Mouse (Mus musculus) spleen, postnatal 0 days (tissue): ENCODE results near the gene Olfr1284. TPM values are rescaled to one million over a fixed set of nuclear protein-coding genes. Genes with fewer than 3 reads are reported as not detected.

ENCODE experiments used
- polyA plus RNA-seq: library from polyadenylated mRNA; unstranded; fragments of >200 nt; fragmentation: Nextera tagmentation; extraction: Ambion mirVana; gene quantifications from 2 replicates; pipeline ENCODE4 v1.2.1, GENCODE M21; 2015

The Olfr1284 gene
- not detected in 2 replicates for polyA plus RNA-seq

GRCm38 (mm10) chr2:111375222-111375621, at the start of gene Olfr1284:
Gene Olfr1284, plus strand, starts transcription at chr2:111375522.

GRCm38 (mm10) chr2:111326220-111326619, 49.1 kb upstream of the Olfr1284 start, which contains the start of gene Olfr1281:
Gene Olfr1281, plus strand, starts transcription at chr2:111326520.

GRCm38 (mm10) chr2:111335976-111336375, 39.3 kb upstream of the Olfr1284 start, which contains the start of gene Olfr1282:
Gene Olfr1282, minus strand, starts transcription at chr2:111336076.

GRCm38 (mm10) chr2:111366490-111366889, 8.8 kb upstream of the Olfr1284 start, which contains the start of gene Olfr1283:
Gene Olfr1283, plus strand, starts transcription at chr2:111366790.

GRCm38 (mm10) chr2:111422931-111423330, 47.6 kb downstream of the Olfr1284 start, which contains the start of gene Olfr1286:
Gene Olfr1286, minus strand, starts transcription at chr2:111423115.

Other genes with a start within 250 kb of the Olfr1284 start
- gene Gm15130, start 222.6 kb upstream of the Olfr1284 start, polyA plus RNA-seq, result not detected in 2 replicates
- gene 4930430A15Rik, start 145.9 kb upstream of the Olfr1284 start, polyA plus RNA-seq, result not detected in 2 replicates
- gene Olfr1275, start 140.2 kb upstream of the Olfr1284 start, polyA plus RNA-seq, result not detected in 2 replicates
- gene Olfr1276, start 121.0 kb upstream of the Olfr1284 start, polyA plus RNA-seq, result not detected in 2 replicates
- not detected in 2 replicates for gene Olfr1277, start 101.4 kb upstream of the Olfr1284 start, polyA plus RNA-seq
- gene Olfr1278, start 85.4 kb upstream of the Olfr1284 start, polyA plus RNA-seq, result not detected in 2 replicates
- not detected in 2 replicates for gene Olfr1279, start 74.9 kb upstream of the Olfr1284 start, polyA plus RNA-seq
- gene Olfr1280, start 61.5 kb upstream of the Olfr1284 start, polyA plus RNA-seq, result not detected in 2 replicates
- not detected in 2 replicates for gene Olfr1281, start 49.0 kb upstream of the Olfr1284 start, polyA plus RNA-seq
- not detected in 2 replicates for gene Olfr1282, start 39.4 kb upstream of the Olfr1284 start, polyA plus RNA-seq
- gene Olfr1283, start 8.7 kb upstream of the Olfr1284 start, polyA plus RNA-seq, result not detected in 2 replicates
- gene Olfr1286, start 47.6 kb downstream of the Olfr1284 start, polyA plus RNA-seq, result not detected in 2 replicates
- not detected in 2 replicates for gene Olfr1287, start 73.6 kb downstream of the Olfr1284 start, polyA plus RNA-seq
- gene Olfr1288, start 98.6 kb downstream of the Olfr1284 start, polyA plus RNA-seq, result not detected in 2 replicates
- gene Olfr1289, start 105.3 kb downstream of the Olfr1284 start, polyA plus RNA-seq, result not detected in 2 replicates
- not detected in 2 replicates for gene Olfr1290, start 118.3 kb downstream of the Olfr1284 start, polyA plus RNA-seq
- gene Olfr1291-ps1, start 121.7 kb downstream of the Olfr1284 start, polyA plus RNA-seq, result not detected in 2 replicates
- gene Olfr1293-ps, start 149.7 kb downstream of the Olfr1284 start, polyA plus RNA-seq, result not detected in 2 replicates
- gene Olfr1294, start 164.8 kb downstream of the Olfr1284 start, polyA plus RNA-seq, result not detected in 2 replicates
- not detected in 2 replicates for gene Olfr1295, start 194.2 kb downstream of the Olfr1284 start, polyA plus RNA-seq